Mouse (Mus musculus): ENCODE measurements around the gene 4933427D14Rik. TPM values are rescaled to one million over a fixed set of nuclear protein-coding genes. Genes with fewer than 3 reads are reported as not detected.

The 4933427D14Rik gene
- total RNA-seq (2015) (3.6 and 8.8 TPM in 2 replicates), total RNA-seq (2017) (5.6 and 9.4 TPM in 2 replicates)

GRCm38 (mm10) chr11:72207204-72207833 is at the start of gene 4933427D14Rik, which contains the start of gene Txndc17:
Gene 4933427D14Rik (minus strand): TSS chr11:72207459.
Gene Txndc17 (plus strand): TSS chr11:72207547.
- peak; percentile 90 for ATAC-seq (ENCODE audit: poor library complexity, severe bottlenecking)

DNA sequence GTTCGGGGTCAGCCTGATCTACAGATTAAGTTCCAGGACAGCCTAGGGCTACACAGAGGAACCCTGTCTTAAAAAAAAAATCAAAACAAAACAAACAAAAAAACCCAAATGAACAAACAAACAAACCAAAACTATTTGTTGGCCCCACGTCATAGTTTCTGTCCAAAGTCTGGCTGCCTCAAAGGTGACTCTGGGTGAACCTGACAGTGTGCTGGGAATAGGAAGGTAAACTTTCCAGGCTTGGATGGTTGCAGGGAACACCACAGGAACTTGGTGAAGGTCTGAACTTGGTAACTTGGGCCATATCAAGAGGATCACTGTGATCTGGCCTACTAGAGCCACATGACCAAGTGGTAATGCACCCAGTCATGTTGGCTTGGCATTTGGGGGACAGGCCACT is 49.2 kb upstream of the 4933427D14Rik start:
- no peak for ATAC-seq (ENCODE audit: poor library complexity, severe bottlenecking)

GRCm38 (mm10) chr11:72255629-72256028 is 48.4 kb upstream of the 4933427D14Rik start:
- ATAC-seq (ENCODE audit: poor library complexity, severe bottlenecking), result no peak

GRCm38 (mm10) chr11:72245196-72245753 is 38.0 kb upstream of the 4933427D14Rik start:
- no peak for ATAC-seq (ENCODE audit: poor library complexity, severe bottlenecking)

DNA sequence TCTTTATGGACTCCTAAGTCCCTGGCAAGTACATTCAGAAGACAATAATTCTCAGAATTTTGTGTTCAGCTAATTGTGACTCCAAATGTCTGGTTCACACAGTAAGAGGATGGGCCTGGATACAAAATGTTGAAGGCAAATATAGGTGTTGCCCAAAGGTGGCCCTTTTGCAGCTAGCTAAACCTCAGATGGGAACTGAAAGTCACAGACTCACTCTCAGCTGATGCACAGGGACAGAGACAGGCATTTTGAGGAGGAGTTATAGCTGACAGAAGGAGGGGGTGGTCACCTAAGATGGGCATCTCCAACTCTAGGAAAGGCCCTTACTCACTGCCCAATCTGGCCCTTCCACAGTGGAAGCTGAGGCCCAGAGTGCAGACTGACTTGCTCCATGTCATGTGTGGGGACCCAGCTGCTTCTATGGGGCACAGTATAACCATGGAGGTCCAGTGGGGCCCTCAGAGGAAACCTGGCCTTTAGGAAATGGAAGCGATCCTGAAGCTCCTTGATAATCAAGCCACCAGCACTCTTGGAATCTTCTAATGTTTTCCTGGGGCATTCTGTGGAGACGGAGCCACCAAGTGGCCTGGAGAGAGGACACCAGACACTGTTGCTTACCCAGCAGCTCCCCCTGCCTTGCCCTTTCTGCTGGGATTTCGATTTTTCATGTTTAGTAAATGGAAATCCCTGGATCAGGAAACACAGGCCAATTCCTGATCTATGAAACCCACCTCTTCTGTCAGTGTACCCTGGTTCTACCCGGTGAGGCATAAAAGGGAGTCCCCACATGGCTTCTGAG is 33.0 kb upstream of the 4933427D14Rik start:
- no peak for ATAC-seq (ENCODE audit: poor library complexity, severe bottlenecking)

- ATAC-seq (ENCODE audit: poor library complexity, severe bottlenecking), result no peak
Observed at GRCm38 (mm10) chr11:72234013-72234412, 26.8 kb upstream of the 4933427D14Rik start.

DNA sequence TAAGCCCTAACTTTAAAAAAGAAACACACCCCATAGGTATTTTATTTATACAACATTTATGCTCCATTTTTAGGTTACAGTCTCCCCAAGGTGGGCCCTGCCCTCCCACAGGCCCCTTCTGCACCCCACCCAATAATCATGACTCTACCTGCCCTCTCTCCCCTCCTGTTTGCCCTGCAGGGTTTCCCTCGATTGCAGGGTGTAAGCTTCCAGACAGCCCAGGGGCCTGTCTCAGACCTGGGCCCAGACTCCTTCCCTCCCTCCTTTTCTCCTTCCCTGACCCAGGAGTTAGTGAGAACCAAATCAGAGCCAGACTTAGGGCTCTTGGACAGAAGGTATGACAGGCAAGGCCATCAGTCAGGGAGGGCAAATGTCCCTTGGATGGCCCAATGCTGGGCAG is 25.7 kb upstream of the 4933427D14Rik start:
- ATAC-seq (ENCODE audit: poor library complexity, severe bottlenecking), result no peak

- ATAC-seq (ENCODE audit: poor library complexity, severe bottlenecking), result no peak
Observed at GRCm38 (mm10) chr11:72232068-72232467, 24.8 kb upstream of the 4933427D14Rik start.

DNA sequence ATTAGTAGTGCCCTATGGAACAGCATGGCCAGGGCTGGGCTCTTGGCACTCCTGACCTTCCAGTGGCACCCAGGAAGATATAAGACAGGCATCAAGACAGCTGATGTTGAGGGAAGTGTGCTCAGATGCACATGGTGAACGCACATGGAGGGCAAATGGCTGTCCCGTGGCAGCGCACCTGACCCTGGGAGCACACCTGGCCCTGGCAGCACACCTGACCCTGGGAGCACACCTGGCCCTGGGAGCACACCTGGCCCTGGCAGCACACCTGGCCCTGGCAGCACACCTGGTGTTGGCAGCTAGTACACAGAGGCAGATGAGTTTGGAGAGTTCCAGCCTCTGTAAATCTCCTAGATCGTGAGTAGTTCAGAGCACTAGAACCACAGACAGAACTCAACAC is 21.3 kb upstream of the 4933427D14Rik start:
- no peak for ATAC-seq (ENCODE audit: poor library complexity, severe bottlenecking)

DNA sequence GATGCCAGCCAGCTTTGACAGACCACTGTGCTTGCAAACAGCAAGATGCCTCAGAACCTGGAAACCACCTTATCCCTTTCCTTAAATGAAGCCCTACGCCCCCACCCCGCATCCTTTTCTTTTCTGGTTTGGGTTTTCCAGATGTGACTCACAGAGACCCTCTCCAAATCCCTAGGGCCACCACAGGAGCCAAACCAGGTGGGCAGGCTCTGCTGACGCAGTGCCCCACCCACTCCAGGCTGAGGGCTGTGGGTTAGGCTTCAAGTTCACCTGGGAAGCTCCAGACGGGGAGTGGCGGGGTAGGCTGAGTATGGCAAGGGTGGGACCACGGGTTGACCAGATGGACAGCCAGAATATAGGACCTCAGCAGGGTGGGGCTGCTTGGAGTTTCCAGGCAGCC is 19.6 kb upstream of the 4933427D14Rik start:
- no peak for ATAC-seq (ENCODE audit: poor library complexity, severe bottlenecking)

DNA sequence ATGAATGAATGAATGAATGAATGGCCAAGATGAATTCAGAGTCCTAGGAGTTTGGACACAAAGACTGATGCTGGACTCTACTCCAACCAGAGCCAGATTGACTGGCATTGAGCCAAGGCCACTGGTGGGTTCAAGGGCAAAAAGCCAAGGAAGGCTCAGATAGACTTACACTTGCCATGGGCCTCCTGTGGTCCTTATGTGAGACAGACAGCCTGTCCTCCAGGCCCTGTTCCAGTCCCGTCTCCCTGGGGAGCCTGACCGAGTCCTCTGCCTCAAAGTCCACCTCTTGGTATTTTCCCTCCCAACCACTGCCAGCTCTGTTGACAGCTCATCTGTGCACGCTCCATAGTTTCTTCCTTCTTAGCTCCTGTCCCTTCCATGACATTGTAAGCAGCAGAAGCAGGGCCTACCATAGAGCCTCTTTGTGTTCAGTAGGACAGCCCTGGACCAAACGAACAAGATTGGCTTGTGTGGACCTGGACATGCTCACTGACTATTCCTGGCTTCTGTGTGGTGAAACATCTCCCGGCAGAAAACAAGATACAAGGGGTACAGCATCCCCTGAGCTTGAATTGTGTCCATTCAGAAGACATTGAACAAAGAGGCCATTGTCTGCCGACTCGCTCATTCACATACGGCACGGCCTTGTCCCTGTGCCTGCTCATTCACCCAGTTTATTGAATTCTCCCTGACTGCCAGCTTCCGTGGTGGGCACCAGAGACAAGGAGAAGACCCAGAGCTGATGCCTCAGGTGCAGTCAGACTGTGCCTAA is 18.9 kb upstream of the 4933427D14Rik start:
- ATAC-seq (ENCODE audit: poor library complexity, severe bottlenecking), result no peak

DNA sequence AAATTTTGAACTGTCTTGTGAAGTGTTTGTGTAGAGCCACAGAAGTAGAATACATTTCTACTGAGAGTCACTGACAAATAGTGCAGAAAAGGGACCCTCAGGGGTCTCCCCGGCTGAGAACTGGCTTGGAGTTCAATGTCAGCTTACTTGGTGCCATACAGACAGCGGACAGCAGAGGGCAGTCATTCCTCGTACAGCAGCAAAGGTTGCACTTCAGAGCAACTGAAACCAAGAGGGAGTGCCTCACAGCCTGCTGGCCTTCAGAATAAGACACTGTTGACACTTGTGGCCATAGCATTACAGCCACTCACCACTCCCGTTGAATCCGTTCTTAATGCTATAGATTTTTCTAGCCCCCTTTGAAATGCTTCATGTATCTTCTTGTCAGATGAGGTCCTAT is 17.6 kb upstream of the 4933427D14Rik start:
- ATAC-seq (ENCODE audit: poor library complexity, severe bottlenecking), result peak; percentile 85

DNA sequence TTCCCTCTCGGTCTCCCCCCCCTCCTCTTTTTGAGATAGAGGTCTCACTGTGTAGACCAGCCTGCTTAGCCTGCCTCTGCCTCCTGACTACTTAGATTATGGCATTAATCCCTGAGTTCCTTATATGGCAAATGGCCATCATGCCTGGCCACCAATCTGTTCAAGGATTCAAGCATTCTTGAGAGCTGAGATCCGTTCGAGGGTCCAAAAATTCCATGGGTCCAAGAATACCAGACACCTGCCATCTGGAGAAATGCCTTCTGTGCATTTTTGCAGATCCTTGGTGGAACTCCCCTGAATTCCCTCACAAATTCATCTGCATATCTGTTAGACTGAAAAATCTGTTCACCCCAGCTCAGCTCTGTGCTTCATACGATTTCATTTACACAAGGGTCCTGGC is 16.2 kb upstream of the 4933427D14Rik start:
- ATAC-seq (ENCODE audit: poor library complexity, severe bottlenecking), result no peak

DNA sequence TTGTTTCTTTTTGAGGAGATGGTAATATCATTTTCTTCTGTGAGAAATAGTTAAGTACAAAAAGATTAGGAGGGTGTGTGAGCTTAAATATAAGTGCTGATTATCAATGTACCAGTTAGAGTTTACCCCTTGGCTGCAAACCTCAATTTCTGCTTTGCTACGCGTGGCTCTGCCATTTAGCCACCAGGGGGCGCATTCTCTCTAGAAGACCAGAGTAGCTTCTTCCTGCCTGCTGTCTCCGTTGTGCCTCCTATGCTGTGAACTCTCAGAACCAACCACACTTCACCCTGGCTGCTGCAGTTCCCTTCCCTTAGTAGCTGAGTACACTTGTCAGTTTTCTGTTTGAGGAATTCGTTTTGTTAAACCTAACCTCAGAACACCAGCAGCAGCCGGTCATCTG is 14.0 kb upstream of the 4933427D14Rik start:
- peak; percentile 78 for ATAC-seq (ENCODE audit: poor library complexity, severe bottlenecking)

DNA sequence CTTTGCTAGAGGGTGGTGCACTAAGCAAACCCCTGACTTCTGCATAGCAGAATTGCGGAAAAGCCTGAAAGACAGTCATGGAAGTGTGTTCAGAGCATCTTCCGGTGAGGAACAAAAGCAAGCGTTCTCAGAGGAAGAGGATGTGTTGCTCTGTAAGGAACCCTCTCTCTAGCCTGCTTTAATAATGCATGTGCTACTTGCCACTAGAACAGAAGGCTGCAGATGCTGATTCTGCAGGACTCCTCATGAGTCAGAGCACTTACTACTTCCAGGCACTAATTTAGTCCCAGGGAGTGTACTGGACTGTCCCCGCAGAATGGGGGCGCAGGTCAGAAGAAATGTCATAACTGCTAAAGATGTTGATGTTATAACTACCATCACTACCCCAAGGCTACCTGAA is 9.9 kb upstream of the 4933427D14Rik start:
- peak; percentile 44 for ATAC-seq (ENCODE audit: poor library complexity, severe bottlenecking)

- ATAC-seq (ENCODE audit: poor library complexity, severe bottlenecking), result peak; percentile 65
Observed at GRCm38 (mm10) chr11:72215410-72215797, 8.1 kb upstream of the 4933427D14Rik start, which contains the start of gene Med31. Gene Med31 (minus strand): TSS chr11:72215592.

GRCm38 (mm10) chr11:72214591-72215409 is 7.5 kb upstream of the 4933427D14Rik start:
- ATAC-seq (ENCODE audit: poor library complexity, severe bottlenecking), result peak; percentile 76

GRCm38 (mm10) chr11:72207834-72208377 is 647 bp upstream of the 4933427D14Rik start:
- ATAC-seq (ENCODE audit: poor library complexity, severe bottlenecking), result no peak

GRCm38 (mm10) chr11:72206341-72207203 is 687 bp downstream of the 4933427D14Rik start, which contains the start of gene Gm43951:
Gene Gm43951 (minus strand): TSS chr11:72206840.
- ATAC-seq (ENCODE audit: poor library complexity, severe bottlenecking), result peak; percentile 26
